Mouse (Mus musculus) lung, adult 2 months (tissue): Measurements from ENCODE around the gene Tbc1d10a.

Experiments
- CTCF ChIP-seq: fragments of 200-500 bp; IDR thresholded peaks from 2 replicates; pipeline ENCODE4 v1.5.1; 2011; ENCODE audit warnings: mild to moderate bottlenecking, low read length, control low read depth; ENCODE audit not compliant: insufficient read depth
- POLR2A ChIP-seq: fragments of 200-500 bp; IDR thresholded peaks from 2 replicates; pipeline ENCODE4 v1.6.1; 2011; ENCODE audit warnings: low read depth, mild to moderate bottlenecking, control low read depth, low read length, borderline replicate concordance; ENCODE audit errors: extremely low read depth

- TF ChIP-seq CTCF, result no peak
- TF ChIP-seq POLR2A, result peak; percentile 77
Observed at GRCm38 (mm10) chr11:4186486-4187317, at the start of gene Tbc1d10a.
